Mouse (Mus musculus): Measurements from ENCODE around the gene Syn2. TPM values are rescaled to one million over a fixed set of nuclear protein-coding genes. Genes with fewer than 3 reads are reported as not detected.
"Not testable (repeated sequence)": the region's sequence is repeated elsewhere in the genome, so short reads cannot be mapped to it uniquely, and the experiment has no call there.

Syn2 gene
- polyA plus RNA-seq, 1 experiment from 2014 or later: 16.2 TPM

DNA sequence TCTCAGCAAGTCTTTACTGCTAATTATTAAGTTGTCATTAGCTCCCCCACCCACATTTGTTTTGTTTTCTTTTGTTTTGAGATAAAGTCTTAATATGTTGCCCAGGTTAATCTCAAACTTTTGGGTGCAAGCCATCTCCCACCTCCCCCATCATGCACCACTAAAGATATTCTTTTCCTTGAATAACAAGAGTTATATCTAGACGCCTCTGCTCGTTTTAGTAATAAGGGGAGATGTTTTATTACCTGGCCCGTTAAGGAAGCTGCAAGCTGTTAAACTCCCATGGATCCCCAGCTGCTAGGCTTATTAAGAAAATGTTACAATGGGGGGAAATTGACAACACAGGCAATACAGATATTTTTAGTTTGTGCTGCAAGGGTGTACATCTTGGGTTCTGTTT lies 95.9 kb downstream of the Syn2 start:
- H3K4me3 ChIP-seq (replicated peaks): no peak overlapping the region
- H3K4me1 ChIP-seq (replicated peaks): no peaks in the 10 kb centered on the region
- no peak overlapping the region for H3K9ac ChIP-seq (replicated peaks)
- no peaks in the 10 kb centered on the region for H3K36me3 ChIP-seq
- no peak overlapping the region for H3K4me2 ChIP-seq (replicated peaks)
- H3K27ac ChIP-seq: no peak overlapping the region
- ATAC-seq: no peak
- WGBS: 74% methylated on average over 3 of the region's 3 CpGs
- no peaks in the 10 kb centered on the region for H3K27me3 ChIP-seq
- no peaks in the 10 kb centered on the region for H3K9me3 ChIP-seq

DNA sequence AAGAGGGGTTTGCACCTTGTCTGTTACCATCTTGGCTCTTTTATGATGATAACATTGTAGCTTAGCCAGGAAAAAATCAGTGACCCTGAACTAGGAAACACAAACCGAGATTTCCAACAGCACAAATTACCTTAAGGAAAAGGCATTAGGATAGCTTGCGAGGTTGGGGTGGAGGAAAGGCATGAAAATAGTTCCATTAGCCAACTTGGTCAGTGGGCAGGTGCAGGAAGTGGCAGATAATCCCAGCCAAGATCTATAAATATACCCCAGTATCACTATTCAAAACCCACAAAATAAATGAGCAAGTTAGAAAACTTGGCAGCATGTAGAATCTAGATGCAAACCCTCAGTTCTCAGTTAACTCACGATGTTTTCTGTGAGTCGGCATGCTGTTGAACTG lies 97.1 kb downstream of the Syn2 start:
- no peaks in the 10 kb centered on the region for H3K27me3 ChIP-seq

DNA sequence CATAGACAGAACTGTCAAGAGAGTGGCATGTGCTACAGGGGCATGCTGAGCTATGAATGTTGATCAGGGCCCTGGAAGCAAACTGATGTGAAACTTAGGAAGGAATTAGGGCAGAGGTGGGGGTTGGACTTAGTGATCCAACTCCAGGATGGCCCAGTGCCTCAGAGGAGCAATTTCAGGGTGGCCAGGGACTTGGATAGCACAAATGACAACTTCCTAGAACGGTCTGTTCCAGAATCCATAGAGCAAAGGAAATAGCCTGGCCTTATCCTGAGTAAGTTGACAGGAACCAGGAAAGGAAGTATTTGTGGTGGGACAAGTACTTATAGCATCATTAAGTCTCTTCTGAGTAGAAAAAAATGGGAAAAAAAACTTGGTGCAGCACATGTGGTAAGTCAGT lies 97.9 kb downstream of the Syn2 start:
- H3K27ac ChIP-seq: no peak overlapping the region
- no peaks in the 10 kb centered on the region for H3K36me3 ChIP-seq
- H3K4me1 ChIP-seq (replicated peaks): no peaks in the 10 kb centered on the region
- H3K4me2 ChIP-seq (replicated peaks): no peak overlapping the region
- no peak overlapping the region for H3K9ac ChIP-seq (replicated peaks)
- no peak overlapping the region for H3K4me3 ChIP-seq (replicated peaks)
- ATAC-seq: no peak
- 94% methylated on average over 1 of the region's 1 CpGs for WGBS
- H3K9me3 ChIP-seq: no peaks in the 10 kb centered on the region
- no peaks in the 10 kb centered on the region for H3K27me3 ChIP-seq

More for the DNA sequence above, 97.1 kb downstream of the Syn2 start:
- no peak for ATAC-seq
- Histone ChIP-seq H3K9ac (replicated peaks) (no peak overlapping the region), H3K4me1 (replicated peaks) (no peaks in the 10 kb centered on the region), H3K9me3 (no peaks in the 10 kb centered on the region), H3K27ac (no peak overlapping the region), H3K4me2 (replicated peaks) (no peak overlapping the region), H3K4me3 (replicated peaks) (no peak overlapping the region), H3K36me3 (no peaks in the 10 kb centered on the region)
- 89% methylated on average over 4 of the region's 4 CpGs for WGBS

DNA sequence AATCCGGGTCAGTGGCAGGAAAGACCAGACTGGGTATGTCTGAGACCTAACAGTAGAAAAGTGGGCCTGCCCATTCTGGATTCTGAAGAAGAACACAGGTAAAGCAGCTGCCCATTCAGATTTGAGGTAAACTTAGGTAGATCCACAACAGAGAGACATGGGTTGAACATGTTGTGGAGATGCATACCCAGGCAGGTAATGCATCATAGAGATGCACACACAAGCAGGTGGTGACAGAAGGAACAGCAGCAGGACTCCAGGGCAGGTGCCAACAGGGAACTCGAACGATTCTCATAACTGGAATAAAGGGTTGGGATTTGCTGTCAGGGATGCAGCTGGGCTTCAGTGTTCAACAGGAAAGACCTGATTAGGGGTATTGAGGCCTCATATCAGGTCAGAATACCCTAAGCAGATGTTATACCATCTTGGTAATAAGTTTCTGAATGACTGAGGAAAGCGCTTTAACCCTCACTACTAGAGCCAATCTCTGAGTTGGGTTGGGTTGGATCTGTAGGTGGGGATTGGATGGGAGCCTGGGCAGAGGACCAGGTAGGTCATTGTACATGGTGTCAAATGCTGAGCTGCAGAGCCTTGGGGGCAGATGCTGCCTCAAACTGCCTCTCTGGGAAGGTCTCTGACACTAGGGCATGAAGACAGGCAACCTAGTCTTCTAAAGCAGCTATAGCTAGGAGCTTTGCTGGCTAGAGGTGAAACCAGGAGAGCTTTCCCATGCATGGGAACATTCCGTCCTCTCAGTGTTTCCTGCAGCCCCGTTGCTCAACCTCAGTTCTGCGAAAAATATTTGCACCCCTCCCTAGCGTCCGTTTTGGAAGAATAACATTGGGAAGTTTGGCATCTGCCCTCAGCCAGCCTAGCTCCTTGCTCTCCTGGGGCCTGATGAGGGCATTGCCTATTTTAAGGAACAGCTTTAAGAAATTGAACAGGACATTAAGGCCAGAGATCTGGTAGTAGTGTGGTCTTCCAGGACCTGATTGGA lies 103.6 kb downstream of the Syn2 start:
- 88% methylated on average over 9 of the region's 9 CpGs for WGBS
- no peaks in the 10 kb centered on the region; the same call in 1 of the 2 replicates for H3K36me3 ChIP-seq
- H3K27ac ChIP-seq: no peak overlapping the region
- no peak overlapping the region for H3K4me2 ChIP-seq (replicated peaks)
- ATAC-seq: no peak
- no peak overlapping the region for H3K4me3 ChIP-seq (replicated peaks)
- H3K27me3 ChIP-seq: no peaks in the 10 kb centered on the region
- no peaks in the 10 kb centered on the region for H3K9me3 ChIP-seq
- H3K9ac ChIP-seq (replicated peaks): no peak overlapping the region
- no peaks in the 10 kb centered on the region for H3K4me1 ChIP-seq (replicated peaks)

DNA sequence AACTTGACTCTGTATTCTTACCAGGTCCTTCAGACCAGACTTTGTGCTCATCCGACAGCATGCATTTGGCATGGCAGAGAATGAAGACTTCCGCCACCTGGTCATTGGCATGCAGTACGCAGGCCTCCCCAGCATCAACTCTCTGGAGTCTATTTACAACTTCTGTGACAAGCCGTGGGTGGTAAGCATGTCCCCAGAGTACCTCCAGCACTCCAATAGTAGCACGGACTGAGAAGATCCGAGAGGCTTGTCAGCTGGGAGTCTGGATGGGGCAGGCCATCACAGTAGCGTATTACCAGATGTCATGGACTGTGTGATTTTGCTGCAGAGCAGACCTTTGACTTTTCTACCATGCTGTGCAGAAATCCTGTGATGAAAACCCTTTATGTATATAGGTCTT lies 104.6 kb downstream of the Syn2 start:
- Histone ChIP-seq H3K4me2 (replicated peaks) (no peak overlapping the region), H3K4me3 (replicated peaks) (no peak overlapping the region), H3K36me3 (no peaks in the 10 kb centered on the region; the same call in 1 of the 2 replicates), H3K9ac (replicated peaks) (no peak overlapping the region), H3K4me1 (replicated peaks) (no peaks in the 10 kb centered on the region), H3K27ac (no peak overlapping the region), H3K9me3 (no peaks in the 10 kb centered on the region), H3K27me3 (no peaks in the 10 kb centered on the region)
- no peak for ATAC-seq
- WGBS: 80% methylated on average over 7 of the region's 7 CpGs

DNA sequence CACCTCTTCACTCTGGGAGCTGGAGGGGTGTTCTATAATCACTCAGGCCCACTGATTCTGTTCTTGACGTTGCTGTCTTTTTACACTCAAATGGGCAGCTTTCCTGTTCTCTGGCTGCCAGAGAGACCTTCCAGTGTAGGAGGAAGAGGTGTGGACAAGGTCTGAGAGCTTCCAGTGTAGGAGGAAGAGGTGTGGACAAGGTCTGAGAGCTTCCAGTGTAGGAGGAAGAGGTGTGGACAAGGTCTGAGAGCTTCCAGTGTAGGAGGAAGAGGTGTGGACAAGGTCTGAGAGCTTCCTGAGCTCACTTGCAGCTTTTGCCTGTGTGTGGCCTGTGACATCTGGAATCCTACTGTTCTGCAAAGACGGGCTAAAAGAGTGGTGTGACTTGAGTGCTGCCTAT lies 105.7 kb downstream of the Syn2 start:
- not testable (repeated sequence) for H3K27ac ChIP-seq; H3K9me3 ChIP-seq; H3K4me3 ChIP-seq (replicated peaks); ATAC-seq; H3K9ac ChIP-seq (replicated peaks); H3K4me1 ChIP-seq (replicated peaks); H3K4me2 ChIP-seq (replicated peaks); H3K27me3 ChIP-seq; H3K36me3 ChIP-seq
- WGBS: 74% methylated on average over 2 of the region's 2 CpGs

DNA sequence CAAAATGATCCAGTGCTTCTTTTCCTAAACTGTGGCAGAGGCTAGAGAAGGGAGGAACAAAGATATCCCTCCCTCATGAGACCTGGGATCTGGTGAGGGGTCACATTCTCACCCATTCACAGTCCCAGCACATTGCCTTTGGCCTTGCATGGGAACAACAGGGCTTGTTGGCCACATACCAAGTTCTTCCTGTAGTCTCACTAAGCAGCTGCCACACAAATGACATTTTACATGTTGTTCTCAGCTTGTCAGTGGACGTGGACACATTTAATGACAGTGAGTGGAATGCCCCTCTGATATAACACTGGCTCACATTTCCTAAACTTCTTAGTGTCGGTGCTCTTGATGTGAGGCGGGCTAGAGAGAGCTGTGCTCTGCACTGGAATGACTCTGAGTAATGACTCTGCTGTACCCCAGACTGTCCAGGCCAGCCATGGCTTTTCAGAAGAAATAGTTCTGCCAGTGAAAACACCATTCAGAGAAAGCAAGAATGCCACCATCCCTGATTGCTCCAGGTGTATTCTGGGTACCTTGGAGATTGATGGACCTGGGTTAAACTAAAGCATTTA lies 106.5 kb downstream of the Syn2 start:
- Histone ChIP-seq H3K9me3 (no peaks in the 10 kb centered on the region), H3K9ac (replicated peaks) (no peak overlapping the region), H3K27ac (no peak overlapping the region), H3K4me2 (replicated peaks) (no peak overlapping the region), H3K27me3 (no peaks in the 10 kb centered on the region), H3K4me3 (replicated peaks) (no peak overlapping the region), H3K4me1 (replicated peaks) (no peaks in the 10 kb centered on the region), H3K36me3 (no peaks in the 10 kb centered on the region; the same call in 1 of the 2 replicates)
- WGBS: 82% methylated on average over 3 of the region's 3 CpGs
- no peak for ATAC-seq

DNA sequence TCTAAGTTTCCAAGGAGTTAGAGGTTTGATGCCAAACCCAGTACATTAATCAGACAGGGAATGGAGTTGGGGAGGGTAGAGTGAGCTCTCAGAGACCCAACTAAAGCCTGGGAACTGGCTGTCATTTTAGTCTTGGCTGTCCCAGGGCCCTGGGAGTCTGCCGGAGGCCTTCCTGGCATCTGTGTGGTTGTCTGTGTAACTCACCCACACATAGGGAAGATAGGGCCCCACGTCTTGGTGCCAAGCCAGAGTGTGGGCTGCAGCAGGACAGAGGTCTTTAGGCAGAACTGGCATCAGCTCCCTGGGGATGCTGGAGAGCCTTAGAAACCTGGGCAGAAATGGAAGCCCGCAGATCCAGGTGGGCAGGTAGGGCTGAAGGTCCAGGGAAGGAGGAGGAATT lies 107.2 kb downstream of the Syn2 start:
- no peak overlapping the region for H3K4me2 ChIP-seq (replicated peaks)
- WGBS: 88% methylated on average over 3 of the region's 3 CpGs
- H3K9me3 ChIP-seq: no peaks in the 10 kb centered on the region
- no peak overlapping the region for H3K9ac ChIP-seq (replicated peaks)
- no peaks in the 10 kb centered on the region for H3K4me1 ChIP-seq (replicated peaks)
- H3K4me3 ChIP-seq (replicated peaks): no peak overlapping the region
- H3K27ac ChIP-seq: no peak overlapping the region
- no peak for ATAC-seq
- no peaks in the 10 kb centered on the region for H3K27me3 ChIP-seq
- no peaks in the 10 kb centered on the region; the same call in 1 of the 2 replicates for H3K36me3 ChIP-seq

DNA sequence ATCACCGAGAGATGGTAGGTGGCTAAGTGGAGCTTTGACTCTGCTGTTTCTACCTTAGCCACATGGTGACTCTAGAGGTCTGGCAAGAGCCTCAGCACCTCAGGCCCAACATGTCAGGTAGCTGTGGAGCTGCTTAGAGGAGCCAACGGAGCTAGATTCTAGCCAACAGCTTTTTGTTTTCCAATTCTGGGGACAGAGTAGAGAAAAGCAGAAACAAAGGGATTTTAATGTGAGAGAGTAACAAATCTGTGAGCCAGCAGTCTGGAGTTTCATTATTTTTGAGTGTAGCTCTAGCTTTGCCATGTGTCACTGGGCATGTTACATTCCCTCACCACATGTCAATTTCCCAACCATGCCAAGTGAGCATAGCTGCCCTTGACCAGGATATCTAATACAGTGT lies 109.5 kb downstream of the Syn2 start:
- no peak overlapping the region for H3K9ac ChIP-seq (replicated peaks)
- H3K4me3 ChIP-seq (replicated peaks): no peak overlapping the region
- no peaks in the 10 kb centered on the region for H3K27me3 ChIP-seq
- no peak overlapping the region for H3K4me2 ChIP-seq (replicated peaks)
- no peaks in the 10 kb centered on the region for H3K4me1 ChIP-seq (replicated peaks)
- no peaks in the 10 kb centered on the region for H3K9me3 ChIP-seq
- ATAC-seq: no peak
- H3K27ac ChIP-seq: no peak overlapping the region
- WGBS: 72% methylated on average over 2 of the region's 2 CpGs
- no peaks in the 10 kb centered on the region; the same call in 1 of the 2 replicates for H3K36me3 ChIP-seq

DNA sequence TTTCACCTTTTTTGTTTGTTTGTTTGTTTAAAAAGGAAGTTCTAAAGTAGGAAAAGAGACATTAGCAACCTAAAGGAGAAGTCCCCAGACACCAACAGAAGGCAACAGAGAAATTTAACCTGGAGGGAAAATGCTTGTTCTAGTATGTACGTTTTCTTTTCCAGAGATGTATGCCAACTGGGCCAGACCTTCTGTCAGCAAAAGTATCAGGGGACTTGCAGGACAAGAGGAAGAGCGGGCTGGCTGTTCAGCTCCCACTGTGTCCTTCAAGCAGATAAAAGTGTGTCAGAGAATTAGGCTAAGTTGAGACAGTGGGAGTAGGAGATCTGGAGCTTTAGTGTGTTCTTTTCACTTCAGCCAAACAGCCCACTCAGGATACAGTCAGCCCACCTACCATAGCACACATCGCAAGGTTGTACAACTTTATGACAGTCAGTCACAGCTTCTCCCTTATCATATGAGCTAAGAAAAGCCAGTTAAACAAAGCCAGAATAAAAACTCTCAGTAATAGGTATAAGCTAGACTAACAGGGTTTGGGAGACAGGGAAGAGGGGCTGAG lies 110.9 kb downstream of the Syn2 start:
- no peak overlapping the region for H3K9ac ChIP-seq (replicated peaks)
- ATAC-seq: no peak
- WGBS: 89% methylated on average over 3 of the region's 3 CpGs
- no peaks in the 10 kb centered on the region for H3K36me3 ChIP-seq
- no peaks in the 10 kb centered on the region for H3K4me1 ChIP-seq (replicated peaks)
- H3K4me3 ChIP-seq (replicated peaks): no peak overlapping the region
- 0 out of 2 replicates have a peak, but pooled peaks cover 6% of the 10 kb centered on the region for H3K27me3 ChIP-seq
- H3K4me2 ChIP-seq (replicated peaks): no peak overlapping the region
- no peak overlapping the region for H3K27ac ChIP-seq
- H3K9me3 ChIP-seq: no peaks in the 10 kb centered on the region

DNA sequence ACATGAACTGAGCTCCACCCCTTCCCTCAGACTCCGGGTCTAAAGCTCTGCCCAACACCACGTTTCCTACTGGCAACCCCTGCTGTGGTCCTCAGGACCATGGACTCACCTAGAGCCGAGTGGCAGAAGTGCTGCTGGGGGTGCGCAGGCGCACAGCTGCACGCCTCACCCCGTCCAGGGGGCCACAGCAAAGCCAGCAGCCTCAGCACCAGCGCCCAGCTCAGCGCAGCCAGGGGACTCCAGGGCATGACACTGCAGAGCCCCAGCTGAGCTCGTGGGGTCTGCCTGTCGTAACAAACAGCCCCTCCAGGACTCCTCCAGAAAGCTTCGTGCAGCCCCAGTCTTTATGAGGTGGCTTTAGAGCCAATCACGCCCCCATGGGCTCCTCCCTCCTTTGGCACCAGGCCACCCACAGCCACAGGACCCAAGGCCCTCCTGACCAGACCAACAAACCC lies 116.9 kb downstream of the Syn2 start:
- Histone ChIP-seq H3K9me3 (no peaks in the 10 kb centered on the region), H3K4me3 (replicated peaks) (no peak overlapping the region), H3K4me2 (replicated peaks) (peak overlapping the region; percentile 36), H3K27me3 (0 out of 2 replicates have a peak, but pooled peaks cover 21% of the 10 kb centered on the region), H3K27ac (peak overlapping the region; percentile 46; the same call in 1 of the 2 replicates), H3K36me3 (0 out of 2 replicates have a peak, but pooled peaks cover 3% of the 10 kb centered on the region), H3K9ac (replicated peaks) (0 out of 2 replicates have a peak overlapping the region, but pooled peaks have one; percentile 16), H3K4me1 (replicated peaks) (peaks cover 10% of the 10 kb centered on the region)
- peak; percentile 65 for ATAC-seq
- 2% methylated on average over 13 of the region's 13 CpGs for WGBS
